Mouse (Mus musculus) megakaryocyte, embryonic 14.5 days (primary cell): ENCODE results near the gene Fam71b.

Experiments used
- FLI1 ChIP-seq: IDR thresholded peaks from 2 replicates; pipeline ENCODE4 v1.6.1; 2012; ENCODE audit warnings: low read length, inconsistent platforms, mixed read lengths
- GATA1 ChIP-seq: IDR thresholded peaks from 3 replicates; pipeline ENCODE4 v1.6.1; 2012; ENCODE audit warnings: mixed read lengths, low read length, inconsistent platforms, borderline replicate concordance

- TF ChIP-seq GATA1 = no peak
- no peak for TF ChIP-seq FLI1
Measured at GRCm38 (mm10) chr11:46362061-46363022, 34.0 kb upstream of the Fam71b start.
